ENCODE assay signal across 1 mouse cellular context in the genomic region with DNA sequence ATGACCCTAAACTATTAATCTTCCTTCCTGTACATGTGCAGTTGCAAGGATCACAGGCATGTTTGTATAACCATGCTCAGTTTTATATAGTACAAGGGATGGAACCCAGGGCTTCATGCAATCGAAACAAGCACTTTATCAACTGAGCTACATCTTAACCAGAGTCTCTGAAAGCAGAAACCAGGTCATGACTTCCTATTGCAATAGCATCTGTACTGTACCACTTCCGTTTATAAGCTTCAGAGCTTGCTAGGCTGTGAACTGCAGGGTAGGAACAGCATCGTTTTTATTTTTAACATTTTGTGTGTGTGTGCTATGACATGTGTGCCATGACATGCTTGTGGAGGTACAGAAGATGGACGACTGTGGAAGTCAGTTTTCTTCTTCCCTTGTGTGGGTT.
TF ChIP-seq lines count a peak whose summit lies in the region.

No protein-coding gene starts in this region.

TF ChIP-seq in MEL, 35 proteins besides CTCF, POLR2A, EP300 and RAD21 (continued from another document):
- TF ChIP-seq MAZ (IDR thresholded peaks at IDR 0.05; ENCODE audit: low read depth, low read length) (no peak), TAL1 (IDR thresholded peaks at IDR 0.05; ENCODE audit: low read length) (peak; percentile 38; the same call in 1 of the 2 replicates), SMC3 (IDR thresholded peaks at IDR 0.05; ENCODE audit: low read depth, low read length) (no peak), NELFE (IDR thresholded peaks at IDR 0.05; ENCODE audit: low read depth, low read length) (no peak), TCF12 (IDR thresholded peaks at IDR 0.05; ENCODE audit: low read depth, low read length) (peak; percentile 61; the same call in 1 of the 2 replicates), TBP (IDR thresholded peaks at IDR 0.05; ENCODE audit: low read depth, low read length) (peak; percentile 43; the same call in 1 of the 2 replicates), UBTF (IDR thresholded peaks at IDR 0.05; ENCODE audit: borderline replicate concordance, insufficient read depth, low read depth, low read length) (no peak), ZMIZ1 (IDR thresholded peaks at IDR 0.05; ENCODE audit: low read depth, low read length) (no peak), POLR2AphosphoS2 (IDR thresholded peaks at IDR 0.05; ENCODE audit: low read length) (no peak), ZKSCAN1 (IDR thresholded peaks at IDR 0.05; ENCODE audit: low read depth, low read length) (no peak), CHD1 (IDR thresholded peaks at IDR 0.05; ENCODE audit: low read depth, low read length) (no peak), HCFC1 (IDR thresholded peaks at IDR 0.05; ENCODE audit: low read depth, low read length) (peak; percentile 26; the same call in 1 of the 2 replicates), POLR2AphosphoS5 (IDR thresholded peaks at IDR 0.05; ENCODE audit: borderline replicate concordance, low read depth, low read length) (no peak), JUND (IDR thresholded peaks at IDR 0.05; ENCODE audit: low read depth, low read length) (no peak), GABPA (IDR thresholded peaks at IDR 0.05; ENCODE audit: low read depth, low read length) (no peak), KAT2A (conservative IDR thresholded peaks at IDR 0.05; ENCODE audit: low read depth, low read length) (no peak), USF1 (IDR thresholded peaks at IDR 0.05; ENCODE audit: low read depth, low read length) (no peak), MYB (IDR thresholded peaks at IDR 0.05; ENCODE audit: low read depth, low read length) (no peak), CHD2 (IDR thresholded peaks at IDR 0.05; ENCODE audit: low read length) (no peak), MXI1 (IDR thresholded peaks at IDR 0.05; ENCODE audit: low read depth, low read length) (no peak), ZNF384 (IDR thresholded peaks at IDR 0.05; ENCODE audit: low read depth, low read length) (no peak), GATA1 (IDR thresholded peaks at IDR 0.05; ENCODE audit: low read depth, low read length) (peak; percentile 74), ETS1 (IDR thresholded peaks at IDR 0.05; ENCODE audit: low read depth, low read length) (peak; percentile 81), MAX (IDR thresholded peaks at IDR 0.05; ENCODE audit: low read length) (no peak; the same call in 1 of the 2 replicates), SIN3A (IDR thresholded peaks at IDR 0.05; ENCODE audit: low read length) (peak; percentile 33; the same call in 1 of the 2 replicates)
